Mouse (Mus musculus) embryonic facial prominence, embryonic 13.5 days (tissue): ENCODE results near the gene Lrch3. TPM values are rescaled to one million over a fixed set of nuclear protein-coding genes. Genes with fewer than 3 reads are reported as not detected.
A peak's percentile ranks its signal among the peaks of the same experiment; 100 is the strongest.
"Not testable (repeated sequence)": the region's sequence is repeated elsewhere in the genome, so short reads cannot be mapped to it uniquely, and the experiment has no call there.

Experiments
- ATAC-seq: fragments of 200-750 bp; cut with Nextera tagmentation; 2 replicates; pipeline ENCODE4 v1.8.0; 2017; ENCODE audit warnings: low read depth; ENCODE audit not compliant: insufficient number of reproducible peaks, insufficient read depth, low FRiP score, low TSS enrichment
- H3K27ac ChIP-seq: fragments of 300-500 bp; sonication (generic); 2 replicates; pipeline ENCODE4 v1.5.1; 2015; ENCODE audit warnings: moderate library complexity, mild to moderate bottlenecking, inconsistent platforms
- H3K27me3 ChIP-seq: fragments of 300-500 bp; sonication (generic); 2 replicates; pipeline ENCODE4 v1.6.1; 2015; ENCODE audit warnings: mild to moderate bottlenecking, inconsistent platforms
- H3K36me3 ChIP-seq: fragments of 300-500 bp; sonication (generic); 2 replicates; pipeline ENCODE4 v1.6.1; 2015; ENCODE audit warnings: mild to moderate bottlenecking, inconsistent platforms
- H3K4me1 ChIP-seq: fragments of 300-500 bp; sonication (generic); 2 replicates; pipeline ENCODE4 v1.6.1; 2015; ENCODE audit warnings: inconsistent platforms
- H3K4me2 ChIP-seq: fragments of 300-500 bp; sonication (generic); 2 replicates; pipeline ENCODE4 v1.6.1; 2015; ENCODE audit warnings: moderate library complexity, mild to moderate bottlenecking, inconsistent platforms
- H3K4me3 ChIP-seq: fragments of 300-500 bp; sonication (generic); 2 replicates; pipeline ENCODE4 v1.5.1; 2015; ENCODE audit warnings: mild to moderate bottlenecking, inconsistent platforms
- H3K9ac ChIP-seq: fragments of 300-500 bp; sonication (generic); 2 replicates; pipeline ENCODE4 v1.6.1; 2015; ENCODE audit warnings: mild to moderate bottlenecking, inconsistent platforms
- H3K9me3 ChIP-seq: fragments of 300-500 bp; sonication (generic); 2 replicates; pipeline ENCODE4 v1.6.1; 2016; ENCODE audit warnings: inconsistent platforms
- WGBS: fragments of 180-500 bp; shearing (Covaris S2); methylation state at CpG from one replicate; pipeline ENCODE4 v1.1.7; 2015; ENCODE audit warnings: mixed read lengths; 5-methylcytosine and 5-hydroxymethylcytosine counted together
- polyA plus RNA-seq: library from polyadenylated mRNA; unstranded; fragments of >200 nt; fragmentation: Nextera tagmentation; extraction: Ambion mirVana; gene quantifications from 2 replicates; pipeline ENCODE4 v1.2.1, GENCODE M21; 2015

Gene Lrch3
- polyA plus RNA-seq, 1 experiment from 2014 or later: 34.1 TPM

GRCm38 (mm10) chr16:32915292-32916068 is 1.6 kb downstream of the Lrch3 start:
- 0 out of 2 replicates have a peak overlapping the region, but pooled peaks have one; percentile 46 for H3K9ac ChIP-seq
- no peaks in the 10 kb centered on the region for H3K27me3 ChIP-seq
- no peaks in the 10 kb centered on the region for H3K36me3 ChIP-seq
- H3K27ac ChIP-seq: no peak overlapping the region
- ATAC-seq: no peak
- peaks cover 6% of the 10 kb centered on the region for H3K4me1 ChIP-seq
- 69% methylated on average over 9 of the region's 9 CpGs for WGBS
- no peaks in the 10 kb centered on the region for H3K9me3 ChIP-seq
- H3K4me3 ChIP-seq: peak overlapping the region; percentile 92
- peak overlapping the region; percentile 69 for H3K4me2 ChIP-seq

GRCm38 (mm10) chr16:32926629-32927028 is 12.7 kb downstream of the Lrch3 start:
- H3K4me1 ChIP-seq, H3K4me2 ChIP-seq, H3K27ac ChIP-seq, H3K27me3 ChIP-seq, H3K4me3 ChIP-seq, H3K9ac ChIP-seq, H3K9me3 ChIP-seq, ATAC-seq: not testable (repeated sequence)
- 90% methylated on average over 9 of the region's 9 CpGs for WGBS
- peaks cover 29% of the 10 kb centered on the region for H3K36me3 ChIP-seq

DNA sequence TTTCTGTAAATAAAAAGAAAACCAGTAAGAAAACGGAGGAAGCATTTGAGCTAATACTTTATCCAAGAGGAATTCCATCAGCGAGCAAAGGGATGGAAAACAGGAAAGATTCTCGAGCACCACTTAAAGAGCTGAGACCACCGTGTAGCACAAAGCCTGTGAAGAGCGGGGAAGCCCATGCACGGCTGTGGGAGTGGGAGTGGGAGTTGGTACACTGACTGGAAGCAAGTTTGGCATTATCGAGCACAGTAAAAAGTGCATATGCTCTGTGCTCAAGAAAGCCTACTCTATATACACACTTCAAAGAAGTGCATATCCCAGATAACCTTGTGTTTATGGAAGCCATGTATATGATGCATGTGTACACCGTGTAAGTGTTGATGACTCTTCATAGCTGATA is 13.1 kb downstream of the Lrch3 start:
- H3K27ac ChIP-seq: no peak overlapping the region
- H3K4me2 ChIP-seq: no peak overlapping the region
- no peak for ATAC-seq
- 89% methylated on average over 8 of the region's 8 CpGs for WGBS
- no peaks in the 10 kb centered on the region for H3K4me1 ChIP-seq
- no peak overlapping the region for H3K4me3 ChIP-seq
- H3K27me3 ChIP-seq: no peaks in the 10 kb centered on the region
- H3K36me3 ChIP-seq: peaks cover 25% of the 10 kb centered on the region
- H3K9ac ChIP-seq: no peak overlapping the region
- no peaks in the 10 kb centered on the region for H3K9me3 ChIP-seq

DNA sequence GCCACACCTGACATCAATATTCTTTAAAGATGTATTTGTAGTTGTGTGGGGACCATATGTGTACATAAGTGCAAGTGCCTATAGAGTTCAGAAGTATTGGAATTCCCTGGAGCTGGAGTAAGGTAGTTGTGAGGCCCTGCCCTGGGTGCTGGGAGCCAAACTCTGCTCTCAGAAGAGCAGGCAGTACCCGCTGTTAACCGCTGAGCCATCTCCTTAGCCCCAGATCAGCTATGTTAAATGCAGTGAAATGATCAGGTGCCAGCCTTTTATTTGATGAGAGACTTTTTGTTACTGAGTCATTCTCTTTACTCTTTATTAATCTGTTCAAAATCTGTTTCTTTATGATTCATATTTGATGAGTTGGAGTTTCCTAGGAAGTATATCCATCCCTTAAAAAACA is 16.0 kb downstream of the Lrch3 start:
- 27% methylated on average over 2 of the region's 2 CpGs for WGBS
- Histone ChIP-seq H3K27me3 (no peaks in the 10 kb centered on the region), H3K9me3 (no peaks in the 10 kb centered on the region), H3K4me3 (no peak overlapping the region), H3K27ac (no peak overlapping the region), H3K36me3 (peaks cover 8% of the 10 kb centered on the region), H3K9ac (no peak overlapping the region), H3K4me2 (no peak overlapping the region), H3K4me1 (0 out of 2 replicates have a peak, but pooled peaks cover 4% of the 10 kb centered on the region)
- no peak for ATAC-seq

GRCm38 (mm10) chr16:32934470-32934869 is 20.6 kb downstream of the Lrch3 start:
- Histone ChIP-seq H3K27ac (no peak overlapping the region), H3K27me3 (no peaks in the 10 kb centered on the region), H3K4me2 (no peak overlapping the region), H3K36me3 (no peaks in the 10 kb centered on the region), H3K9me3 (no peaks in the 10 kb centered on the region), H3K9ac (no peak overlapping the region), H3K4me3 (no peak overlapping the region), H3K4me1 (peaks cover 16% of the 10 kb centered on the region)
- WGBS: 44% methylated on average over 2 of the region's 2 CpGs
- ATAC-seq: no peak

DNA sequence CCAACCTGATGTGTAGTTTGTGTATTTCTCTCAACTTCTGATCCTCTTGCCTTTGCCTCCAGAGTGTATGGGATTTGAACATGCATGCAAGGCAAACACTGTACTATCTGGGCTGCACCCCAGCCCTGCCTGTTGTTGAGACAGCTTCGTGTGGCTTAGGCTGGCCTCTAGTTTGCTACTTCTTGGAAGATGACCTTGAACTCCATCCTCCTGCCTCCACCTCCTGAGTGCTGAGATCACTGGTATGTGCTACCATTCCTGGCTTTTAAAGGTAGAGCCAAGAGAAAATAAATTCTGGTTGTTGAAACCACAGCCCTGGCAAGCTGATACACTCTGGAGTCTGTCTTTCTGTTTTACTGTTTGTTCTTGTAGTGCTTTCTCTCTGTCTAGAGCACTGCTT is 21.2 kb downstream of the Lrch3 start:
- H3K36me3 ChIP-seq: no peaks in the 10 kb centered on the region
- no peak for ATAC-seq
- H3K9me3 ChIP-seq: no peaks in the 10 kb centered on the region
- peaks cover 16% of the 10 kb centered on the region for H3K4me1 ChIP-seq
- H3K4me3 ChIP-seq: no peak overlapping the region
- no peak overlapping the region for H3K9ac ChIP-seq
- WGBS: 78% methylated on average over 1 of the region's 1 CpGs
- H3K4me2 ChIP-seq: no peak overlapping the region
- peak overlapping the region; percentile 11; the same call in 1 of the 2 replicates for H3K27ac ChIP-seq
- H3K27me3 ChIP-seq: no peaks in the 10 kb centered on the region

GRCm38 (mm10) chr16:32937358-32937757 is 23.5 kb downstream of the Lrch3 start:
- Histone ChIP-seq H3K4me3 (no peak overlapping the region), H3K27me3 (no peaks in the 10 kb centered on the region), H3K27ac (no peak overlapping the region), H3K9ac (no peak overlapping the region), H3K4me2 (no peak overlapping the region), H3K4me1 (peaks cover 16% of the 10 kb centered on the region), H3K36me3 (no peaks in the 10 kb centered on the region), H3K9me3 (no peaks in the 10 kb centered on the region)
- no peak for ATAC-seq
- WGBS: 64% methylated on average over 2 of the region's 2 CpGs

DNA sequence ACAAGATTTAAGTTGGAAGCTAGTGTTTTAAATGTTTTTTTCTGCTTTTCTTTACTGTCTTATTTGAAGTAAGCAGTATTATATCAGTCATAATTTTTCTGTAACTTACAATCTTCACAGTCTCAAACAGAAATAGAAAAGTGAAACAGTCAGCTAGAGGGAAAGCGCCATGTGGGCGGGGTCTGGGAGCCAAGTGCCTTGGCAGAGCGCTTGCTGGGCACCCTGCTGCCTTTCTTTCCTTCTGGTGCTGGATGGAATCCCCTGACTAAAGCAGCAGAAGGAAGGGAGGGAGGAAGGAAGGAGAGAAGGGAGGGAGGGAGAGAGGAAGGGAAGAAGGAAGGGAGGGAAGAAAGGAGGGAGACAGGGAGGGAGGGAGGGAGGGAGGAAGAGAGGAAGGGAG is 25.4 kb downstream of the Lrch3 start:
- not testable (repeated sequence) for H3K9me3 ChIP-seq, H3K4me2 ChIP-seq, H3K27ac ChIP-seq, H3K36me3 ChIP-seq, ATAC-seq, H3K9ac ChIP-seq, H3K27me3 ChIP-seq, H3K4me3 ChIP-seq
- WGBS: 37% methylated on average over 3 of the region's 3 CpGs
- H3K4me1 ChIP-seq: peaks cover 15% of the 10 kb centered on the region

DNA sequence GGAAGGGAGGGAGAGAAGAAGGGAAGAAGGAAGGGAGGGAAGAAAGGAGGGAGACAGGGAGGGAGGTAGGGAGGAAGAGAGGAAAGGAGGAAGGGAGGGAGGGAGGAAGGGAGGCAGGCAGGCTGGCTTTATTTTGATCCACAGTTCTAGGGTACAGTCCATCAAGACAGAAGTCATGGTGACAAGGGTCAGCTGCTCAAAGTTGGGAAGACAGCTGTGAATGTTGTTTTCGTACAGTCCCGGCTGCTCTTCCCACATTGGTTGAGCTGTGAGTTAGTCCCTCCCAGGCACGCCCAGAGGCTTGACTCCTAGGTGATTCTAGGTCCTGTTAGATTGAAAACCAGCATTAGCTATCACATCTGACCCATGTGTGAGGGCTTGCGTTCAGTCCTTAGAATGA is 25.8 kb downstream of the Lrch3 start:
- H3K4me3 ChIP-seq, H3K27ac ChIP-seq, H3K4me2 ChIP-seq, H3K9me3 ChIP-seq, ATAC-seq, H3K9ac ChIP-seq, H3K36me3 ChIP-seq, H3K27me3 ChIP-seq: not testable (repeated sequence)
- peaks cover 12% of the 10 kb centered on the region for H3K4me1 ChIP-seq
- WGBS: 89% methylated on average over 4 of the region's 4 CpGs

- H3K36me3 ChIP-seq, H3K9ac ChIP-seq, H3K9me3 ChIP-seq, H3K4me3 ChIP-seq, ATAC-seq, H3K4me1 ChIP-seq, H3K27me3 ChIP-seq, H3K27ac ChIP-seq, H3K4me2 ChIP-seq: not testable (repeated sequence)
- 88% methylated on average over 2 of the region's 2 CpGs for WGBS
Measured at GRCm38 (mm10) chr16:32941226-32941625, 27.3 kb downstream of the Lrch3 start.

- no peak overlapping the region for H3K4me3 ChIP-seq
- H3K4me1 ChIP-seq: no peaks in the 10 kb centered on the region; the same call in 1 of the 2 replicates
- H3K9ac ChIP-seq: no peak overlapping the region
- H3K27me3 ChIP-seq: no peaks in the 10 kb centered on the region
- peak; percentile 59; the same call in 1 of the 2 replicates for ATAC-seq
- H3K27ac ChIP-seq: no peak overlapping the region
- no peak overlapping the region for H3K4me2 ChIP-seq
- 45% methylated on average over 5 of the region's 5 CpGs for WGBS
- no peaks in the 10 kb centered on the region for H3K36me3 ChIP-seq
- no peaks in the 10 kb centered on the region for H3K9me3 ChIP-seq
Measured at GRCm38 (mm10) chr16:32942694-32943093, 28.8 kb downstream of the Lrch3 start.

GRCm38 (mm10) chr16:32945379-32945778 is 31.5 kb downstream of the Lrch3 start:
- no peak overlapping the region for H3K9ac ChIP-seq
- H3K4me3 ChIP-seq: no peak overlapping the region
- H3K27me3 ChIP-seq: no peaks in the 10 kb centered on the region
- no peaks in the 10 kb centered on the region for H3K36me3 ChIP-seq
- H3K27ac ChIP-seq: no peak overlapping the region
- no peaks in the 10 kb centered on the region for H3K9me3 ChIP-seq
- H3K4me1 ChIP-seq: peaks cover 7% of the 10 kb centered on the region
- ATAC-seq: no peak
- no peak overlapping the region for H3K4me2 ChIP-seq
- 64% methylated on average over 5 of the region's 5 CpGs for WGBS
